Mouse (Mus musculus): ENCODE results near the gene Pdia5.

Pdia5 gene

GRCm38 (mm10) chr16:35442026-35442415 lies 48.7 kb downstream of the Pdia5 start:
- WGBS, result 83% methylated on average over 4 of the region's 4 CpGs

- WGBS, result 47% methylated on average over 9 of the region's 9 CpGs
These were observed 49.2 kb downstream of the Pdia5 start for GRCm38 (mm10) chr16:35441346-35442025.

- WGBS, result 90% methylated on average over 1 of the region's 1 CpGs
These were observed 51.6 kb downstream of the Pdia5 start for GRCm38 (mm10) chr16:35439046-35439445.

GRCm38 (mm10) chr16:35431608-35432007 lies 59.1 kb downstream of the Pdia5 start:
- 60% methylated on average over 4 of the region's 4 CpGs for WGBS

GRCm38 (mm10) chr16:35424926-35425325 lies 65.7 kb downstream of the Pdia5 start:
- 84% methylated on average over 4 of the region's 4 CpGs for WGBS

GRCm38 (mm10) chr16:35423250-35424139 lies 67.2 kb downstream of the Pdia5 start:
- 55% methylated on average over 18 of the region's 18 CpGs for WGBS

- 97% methylated on average over 8 of the region's 8 CpGs for WGBS
These were observed 68.0 kb downstream of the Pdia5 start for GRCm38 (mm10) chr16:35422705-35423104.

- WGBS, result 75% methylated on average over 4 of the region's 4 CpGs
These were observed 68.5 kb downstream of the Pdia5 start for GRCm38 (mm10) chr16:35422141-35422540.

GRCm38 (mm10) chr16:35414616-35415015 lies 76.1 kb downstream of the Pdia5 start:
- 97% methylated on average over 5 of the region's 5 CpGs for WGBS

GRCm38 (mm10) chr16:35406706-35407105 lies 84.0 kb downstream of the Pdia5 start:
- 83% methylated on average over 4 of the region's 4 CpGs for WGBS

GRCm38 (mm10) chr16:35406166-35406565 lies 84.5 kb downstream of the Pdia5 start:
- WGBS, result 55% methylated on average over 4 of the region's 4 CpGs

GRCm38 (mm10) chr16:35405348-35406080 lies 85.2 kb downstream of the Pdia5 start:
- WGBS, result 70% methylated on average over 14 of the region's 14 CpGs

GRCm38 (mm10) chr16:35404864-35405263 lies 85.8 kb downstream of the Pdia5 start:
- 66% methylated on average over 5 of the region's 5 CpGs for WGBS

- 92% methylated on average over 8 of the region's 8 CpGs for WGBS
These were observed 86.8 kb downstream of the Pdia5 start for GRCm38 (mm10) chr16:35403891-35404290.

GRCm38 (mm10) chr16:35403356-35403755 lies 87.3 kb downstream of the Pdia5 start:
- 85% methylated on average over 9 of the region's 9 CpGs for WGBS

- 88% methylated on average over 8 of the region's 8 CpGs for WGBS
These were observed 97.9 kb downstream of the Pdia5 start for GRCm38 (mm10) chr16:35392813-35393212.

- WGBS, result 51% methylated on average over 3 of the region's 3 CpGs
These were observed 105.0 kb downstream of the Pdia5 start for GRCm38 (mm10) chr16:35385654-35386053.

GRCm38 (mm10) chr16:35380048-35380447 lies 110.6 kb downstream of the Pdia5 start:
- WGBS, result 88% methylated on average over 9 of the region's 9 CpGs

- 87% methylated on average over 3 of the region's 3 CpGs for whole genome bisulfite sequencing
These were observed 111.3 kb downstream of the Pdia5 start for GRCm38 (mm10) chr16:35379344-35379743.

- WGBS, result 0% methylated on average over 7 of the region's 7 CpGs
These were observed 126.6 kb downstream of the Pdia5 start for GRCm38 (mm10) chr16:35364063-35364428.

- WGBS, result under 1% methylated on average over 67 of the region's 67 CpGs
These were observed 127.3 kb downstream of the Pdia5 start, which contains the start of gene Sec22a for GRCm38 (mm10) chr16:35363150-35364062. TSS of gene Sec22a (minus strand) at chr16:35363918.
